Mouse (Mus musculus) kidney, embryonic 15.5 days (tissue): ENCODE measurements at regions not wholly inside any gene's neighbourhood (a gene's known extent, or its start where the extent isn't known, plus 50 kb on each side); places are given as distances from the start of the nearest gene placed in this dataset.

Experiments
- ATAC-seq: fragments of 200-750 bp; cut with Nextera tagmentation; replicated peaks from 2 replicates; pipeline ENCODE4 v1.8.0; 2017; ENCODE audit warnings: moderate TSS enrichment; ENCODE audit not compliant: low FRiP score
- H3K27ac ChIP-seq: fragments of 300-500 bp; sonication (generic); 2 replicates; pipeline ENCODE4 v1.5.1; 2015; ENCODE audit warnings: mild to moderate bottlenecking, inconsistent platforms
- H3K27me3 ChIP-seq: fragments of 300-500 bp; sonication (generic); 2 replicates; pipeline ENCODE4 v1.6.1; 2015; ENCODE audit warnings: inconsistent platforms
- H3K36me3 ChIP-seq: fragments of 300-500 bp; sonication (generic); 2 replicates; pipeline ENCODE4 v1.6.1; 2015; ENCODE audit warnings: inconsistent platforms
- H3K4me1 ChIP-seq: fragments of 300-500 bp; sonication (generic); 2 replicates; pipeline ENCODE4 v1.6.1; 2015; ENCODE audit warnings: inconsistent platforms
- H3K4me2 ChIP-seq: fragments of 300-500 bp; sonication (generic); 2 replicates; pipeline ENCODE4 v1.6.1; 2015; ENCODE audit warnings: moderate library complexity, mild to moderate bottlenecking, inconsistent platforms
- H3K4me3 ChIP-seq: fragments of 300-500 bp; sonication (generic); replicated peaks from 2 replicates; pipeline ENCODE4 v1.5.1; 2015; ENCODE audit warnings: mild to moderate bottlenecking, inconsistent platforms
- H3K9ac ChIP-seq: fragments of 300-500 bp; sonication (generic); 2 replicates; pipeline ENCODE4 v1.6.1; 2015; ENCODE audit warnings: mild to moderate bottlenecking, inconsistent platforms
- H3K9me3 ChIP-seq: fragments of 300-500 bp; sonication (generic); replicated peaks from 2 replicates; pipeline ENCODE4 v1.6.1; 2016; ENCODE audit warnings: inconsistent platforms
- WGBS: fragments of 180-500 bp; shearing (Covaris S2); methylation state at CpG from one replicate; pipeline ENCODE4 v1.1.7; 2015; ENCODE audit warnings: mixed read lengths; 5-methylcytosine and 5-hydroxymethylcytosine counted together

GRCm38 (mm10) chr2:106461021-106461420, 232.0 kb upstream of the Mpped2 start:
- H3K9ac ChIP-seq, result no peak overlapping the region
- H3K4me2 ChIP-seq, result no peak overlapping the region
- H3K4me1 ChIP-seq, result no peaks in the 10 kb centered on the region
- H3K9me3 ChIP-seq, result no peaks in the 10 kb centered on the region
- 56% methylated on average over 8 of the region's 8 CpGs for WGBS
- H3K36me3 ChIP-seq, result no peaks in the 10 kb centered on the region
- no peak overlapping the region for H3K4me3 ChIP-seq
- no peaks in the 10 kb centered on the region for H3K27me3 ChIP-seq
- ATAC-seq, result no peak
- no peak overlapping the region for H3K27ac ChIP-seq

DNA sequence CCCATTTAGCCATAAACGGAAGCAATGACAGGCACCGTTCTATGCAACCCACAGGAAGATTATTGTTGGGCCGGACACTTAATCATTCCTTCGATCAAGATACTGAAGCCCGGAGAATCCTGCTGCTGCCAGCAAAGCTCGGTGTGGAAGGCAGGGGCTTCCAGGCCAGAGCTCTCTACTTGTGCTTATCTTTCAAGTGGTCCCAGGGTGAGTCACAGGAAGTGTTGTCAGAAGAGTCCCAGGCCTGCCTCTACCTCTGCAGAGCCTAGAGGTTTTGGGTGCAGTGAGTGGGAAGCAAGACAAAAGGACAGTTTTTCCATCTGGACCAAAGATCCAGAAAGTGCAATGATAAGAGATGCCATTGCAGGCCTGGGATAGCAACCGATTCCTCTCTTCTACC, 231.6 kb upstream of the Mpped2 start:
- Histone ChIP-seq H3K9me3 (no peaks in the 10 kb centered on the region), H3K9ac (no peak overlapping the region), H3K27ac (no peak overlapping the region), H3K4me1 (no peaks in the 10 kb centered on the region), H3K4me3 (no peak overlapping the region), H3K4me2 (no peak overlapping the region), H3K36me3 (no peaks in the 10 kb centered on the region), H3K27me3 (no peaks in the 10 kb centered on the region)
- WGBS, result 65% methylated on average over 7 of the region's 7 CpGs
- no peak for ATAC-seq

DNA sequence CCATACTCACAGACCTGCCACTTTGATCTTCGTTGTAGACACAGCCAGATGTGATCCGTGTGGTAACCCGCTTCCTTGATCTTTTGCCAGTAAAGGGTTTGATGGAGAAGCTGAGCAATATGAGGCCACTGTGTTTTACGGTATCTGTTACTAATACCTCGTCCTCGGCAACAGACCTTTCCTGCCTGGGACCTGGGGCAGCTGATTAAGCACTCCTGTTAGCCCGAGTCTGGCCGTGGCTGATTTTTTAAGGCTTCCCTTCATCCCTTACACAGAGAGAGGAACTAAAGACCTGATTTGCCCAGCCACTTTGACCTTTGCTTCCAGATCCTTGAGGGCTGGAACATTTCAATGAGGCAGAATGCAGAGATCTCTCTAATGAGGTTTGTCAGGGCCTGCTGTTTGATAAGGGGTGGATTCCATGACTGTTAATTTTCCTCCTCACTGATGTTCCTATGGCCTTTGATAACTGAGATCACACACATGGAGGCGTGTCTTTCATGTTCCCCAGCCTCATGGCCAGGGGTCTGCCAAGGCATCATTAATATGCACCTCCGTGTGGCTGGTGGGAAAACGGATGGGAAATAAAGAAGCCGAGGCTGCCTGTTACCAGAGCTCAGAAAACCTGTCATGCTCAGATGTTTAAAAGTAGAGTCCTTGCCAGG, 231.0 kb upstream of the Mpped2 start:
- H3K9me3 ChIP-seq, result no peaks in the 10 kb centered on the region
- H3K4me3 ChIP-seq, result no peak overlapping the region
- WGBS, result 44% methylated on average over 12 of the region's 12 CpGs
- no peaks in the 10 kb centered on the region for H3K4me1 ChIP-seq
- H3K27me3 ChIP-seq, result no peaks in the 10 kb centered on the region
- H3K4me2 ChIP-seq, result no peak overlapping the region
- H3K36me3 ChIP-seq, result no peaks in the 10 kb centered on the region
- ATAC-seq, result no peak
- H3K27ac ChIP-seq, result no peak overlapping the region
- H3K9ac ChIP-seq, result no peak overlapping the region

DNA sequence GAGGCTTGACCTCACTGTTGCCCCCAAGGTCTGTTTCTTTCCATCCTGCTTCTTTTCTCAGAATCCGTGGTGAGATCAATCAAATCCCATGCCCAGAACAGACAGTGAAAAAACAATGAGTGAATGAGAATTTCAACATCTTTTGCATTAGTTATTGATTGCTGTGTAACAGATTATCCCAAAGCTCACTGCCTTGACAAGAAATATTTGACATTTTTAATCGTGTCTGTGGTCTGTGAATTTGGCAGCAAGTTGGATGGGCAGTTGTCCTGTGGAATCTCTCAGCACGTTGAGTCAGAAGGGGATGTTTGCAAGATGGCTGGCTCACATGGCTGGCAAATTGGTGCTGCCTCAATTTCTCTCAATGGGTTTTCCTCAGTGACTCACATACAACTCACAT, 228.0 kb upstream of the Mpped2 start:
- Histone ChIP-seq H3K36me3 (no peaks in the 10 kb centered on the region), H3K4me3 (no peak overlapping the region), H3K27ac (no peak overlapping the region), H3K27me3 (no peaks in the 10 kb centered on the region), H3K9me3 (no peaks in the 10 kb centered on the region), H3K9ac (no peak overlapping the region), H3K4me2 (no peak overlapping the region), H3K4me1 (no peaks in the 10 kb centered on the region)
- ATAC-seq, result no peak
- WGBS, result 71% methylated on average over 3 of the region's 3 CpGs

- Histone ChIP-seq H3K27ac (no peak overlapping the region), H3K4me3 (no peak overlapping the region), H3K27me3 (no peaks in the 10 kb centered on the region), H3K4me1 (no peaks in the 10 kb centered on the region), H3K4me2 (no peak overlapping the region), H3K9ac (no peak overlapping the region), H3K36me3 (no peaks in the 10 kb centered on the region), H3K9me3 (no peaks in the 10 kb centered on the region)
- no peak for ATAC-seq
- WGBS, result 93% methylated on average over 3 of the region's 3 CpGs
Observed at GRCm38 (mm10) chr2:106465831-106466230, 227.2 kb upstream of the Mpped2 start.

DNA sequence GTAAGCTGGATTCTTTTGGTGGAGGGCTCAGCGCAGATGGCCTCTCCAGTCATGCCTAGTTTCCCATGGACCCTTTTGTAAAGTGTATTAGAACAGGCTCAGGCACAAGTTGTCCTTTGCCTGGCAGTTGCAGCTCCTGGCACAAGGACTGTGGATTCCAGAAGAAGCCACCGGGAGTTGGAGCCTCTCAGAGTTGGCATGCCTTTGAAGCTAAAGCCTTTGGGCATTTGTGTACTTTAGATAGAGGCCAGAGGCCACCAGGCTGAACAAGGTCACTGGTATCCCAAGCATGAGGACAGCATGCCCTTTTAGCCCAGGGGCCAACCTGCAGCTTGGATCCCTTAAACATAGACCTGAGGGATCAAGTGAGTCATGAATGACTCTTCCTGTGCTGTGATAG, 223.9 kb upstream of the Mpped2 start:
- Histone ChIP-seq H3K27me3 (no peaks in the 10 kb centered on the region), H3K4me2 (no peak overlapping the region), H3K9ac (no peak overlapping the region), H3K27ac (no peak overlapping the region), H3K36me3 (no peaks in the 10 kb centered on the region), H3K9me3 (no peaks in the 10 kb centered on the region), H3K4me1 (no peaks in the 10 kb centered on the region), H3K4me3 (no peak overlapping the region)
- 90% methylated on average over 2 of the region's 2 CpGs for WGBS
- ATAC-seq, result no peak

GRCm38 (mm10) chr2:106473458-106473857, 219.6 kb upstream of the Mpped2 start:
- no peak for ATAC-seq
- Histone ChIP-seq H3K27me3 (no peaks in the 10 kb centered on the region), H3K27ac (no peak overlapping the region), H3K4me1 (no peaks in the 10 kb centered on the region), H3K36me3 (no peaks in the 10 kb centered on the region), H3K4me2 (no peak overlapping the region), H3K9ac (no peak overlapping the region), H3K9me3 (no peaks in the 10 kb centered on the region), H3K4me3 (no peak overlapping the region)
- 84% methylated on average over 3 of the region's 3 CpGs for WGBS

DNA sequence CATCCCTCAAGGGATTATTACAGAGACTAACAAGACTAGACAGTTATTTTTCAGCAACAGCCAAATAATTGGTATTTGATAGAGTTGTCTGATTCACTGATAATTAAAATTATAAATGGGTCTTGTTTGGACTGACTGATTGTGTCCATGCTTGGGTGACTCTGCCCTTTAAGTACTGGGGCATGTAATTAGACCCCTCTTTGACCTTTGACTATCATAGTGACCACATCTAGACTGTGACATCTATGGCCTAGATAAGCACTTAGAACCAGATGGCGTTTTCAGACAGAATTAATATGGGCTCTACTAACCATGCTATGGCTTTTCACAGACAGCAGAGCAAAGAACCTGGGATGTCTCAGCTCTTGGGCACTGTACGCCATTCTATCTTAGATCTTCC, 215.1 kb upstream of the Mpped2 start:
- no peak for ATAC-seq
- no peaks in the 10 kb centered on the region for H3K4me1 ChIP-seq
- H3K9me3 ChIP-seq, result no peaks in the 10 kb centered on the region
- H3K27ac ChIP-seq, result no peak overlapping the region
- WGBS, result 72% methylated on average over 2 of the region's 2 CpGs
- no peaks in the 10 kb centered on the region for H3K36me3 ChIP-seq
- H3K9ac ChIP-seq, result no peak overlapping the region
- H3K4me2 ChIP-seq, result no peak overlapping the region
- H3K27me3 ChIP-seq, result no peaks in the 10 kb centered on the region
- no peak overlapping the region for H3K4me3 ChIP-seq

GRCm38 (mm10) chr2:106487335-106488082, 205.6 kb upstream of the Mpped2 start:
- no peak overlapping the region for H3K27ac ChIP-seq
- 0 out of 2 replicates have a peak, but pooled peaks cover 3% of the 10 kb centered on the region for H3K27me3 ChIP-seq
- ATAC-seq, result peak; percentile 70; the same call in 1 of the 2 replicates
- H3K36me3 ChIP-seq, result no peaks in the 10 kb centered on the region
- H3K4me1 ChIP-seq, result peaks cover 8% of the 10 kb centered on the region
- H3K9me3 ChIP-seq, result no peaks in the 10 kb centered on the region
- no peak overlapping the region for H3K4me3 ChIP-seq
- no peak overlapping the region for H3K9ac ChIP-seq
- H3K4me2 ChIP-seq, result 0 out of 2 replicates have a peak overlapping the region, but pooled peaks have one; percentile 12
- 16% methylated on average over 5 of the region's 5 CpGs for WGBS

DNA sequence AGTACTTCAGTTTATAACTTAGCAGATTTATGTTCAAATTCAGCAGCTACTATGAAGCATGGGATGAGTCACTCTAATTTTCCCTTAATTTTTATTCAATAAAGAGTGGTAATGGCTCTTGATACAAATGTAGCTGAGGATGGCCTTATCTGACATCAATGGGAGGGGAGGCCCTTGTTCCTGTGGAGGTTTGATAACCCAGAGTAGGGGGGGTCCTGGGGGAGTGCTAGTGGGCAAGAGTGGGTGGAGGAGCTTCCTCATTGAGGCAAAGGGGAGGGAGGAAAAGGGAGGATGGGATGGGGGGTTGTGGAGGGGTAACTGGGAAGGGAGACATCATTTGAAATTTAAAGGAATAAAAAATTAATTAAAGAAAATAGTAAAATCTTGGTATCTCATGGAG, 194.3 kb upstream of the Mpped2 start:
- Histone ChIP-seq H3K4me3 (no peak overlapping the region), H3K9me3 (no peaks in the 10 kb centered on the region), H3K4me1 (no peaks in the 10 kb centered on the region), H3K4me2 (no peak overlapping the region), H3K36me3 (no peaks in the 10 kb centered on the region), H3K27me3 (no peaks in the 10 kb centered on the region), H3K27ac (no peak overlapping the region), H3K9ac (no peak overlapping the region)
- ATAC-seq, result no peak

GRCm38 (mm10) chr2:106499227-106499928, 193.7 kb upstream of the Mpped2 start:
- ATAC-seq, result no peak
- Histone ChIP-seq H3K4me3 (no peak overlapping the region), H3K36me3 (no peaks in the 10 kb centered on the region), H3K9me3 (no peaks in the 10 kb centered on the region), H3K4me1 (no peaks in the 10 kb centered on the region), H3K27me3 (no peaks in the 10 kb centered on the region), H3K4me2 (no peak overlapping the region), H3K27ac (no peak overlapping the region), H3K9ac (no peak overlapping the region)
- WGBS, result 70% methylated on average over 3 of the region's 3 CpGs

GRCm38 (mm10) chr2:106504933-106505420, 188.1 kb upstream of the Mpped2 start:
- Histone ChIP-seq H3K27me3 (no peaks in the 10 kb centered on the region), H3K4me2 (no peak overlapping the region)
- WGBS, result 94% methylated on average over 1 of the region's 1 CpGs

More at GRCm38 (mm10) chr2:106504933-106505420, 188.1 kb upstream of the Mpped2 start:
- H3K4me1 ChIP-seq, result no peaks in the 10 kb centered on the region
- H3K9ac ChIP-seq, result no peak overlapping the region
- H3K27ac ChIP-seq, result no peak overlapping the region
- no peaks in the 10 kb centered on the region for H3K36me3 ChIP-seq
- ATAC-seq, result no peak
- no peaks in the 10 kb centered on the region for H3K9me3 ChIP-seq
- H3K4me3 ChIP-seq, result no peak overlapping the region
